ENCODE assay signal across 31 mouse cellular contexts in the genomic region with DNA sequence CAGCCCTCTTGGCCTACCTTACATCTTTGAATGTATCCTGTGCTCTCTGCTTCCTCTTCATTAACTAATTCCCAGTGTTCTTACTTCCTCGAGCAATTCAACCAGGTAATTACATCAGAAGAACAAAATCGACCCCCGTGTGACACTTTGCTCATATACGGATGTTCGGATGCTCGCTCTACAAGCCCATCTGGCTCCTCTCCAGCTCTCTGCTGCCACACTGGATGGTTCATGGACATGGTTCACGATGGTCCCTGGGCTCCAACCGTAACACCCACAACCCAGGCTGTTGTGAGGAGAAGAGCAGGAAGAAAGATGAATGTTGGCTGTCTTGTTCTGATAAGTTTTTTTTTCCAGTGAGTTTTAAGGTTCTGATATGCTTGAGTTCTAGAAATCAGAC. TPM values are rescaled to one million over a fixed set of nuclear protein-coding genes. Genes with fewer than 3 reads are reported as not detected.
"Had no signal": no experiment of that assay in that cellular context is flagged by ENCODE, and none has a peak within 500 bp of the region (broad histone marks: within the 10 kb centered on the region; RNA-seq: fewer than 3 reads in every experiment).

No protein-coding gene starts in this region.

- H3K4me1 ChIP-seq: heart, embryonic 12.5 days; heart, embryonic 13.5 days; heart, embryonic 15.5 days; hindbrain, embryonic 12.5 days; hindbrain, embryonic 13.5 days; intestine, embryonic 15.5 days; kidney, embryonic 15.5 days had no signal

- H3K4me2 ChIP-seq: heart, embryonic 11.5 days; heart, embryonic 12.5 days; heart, embryonic 13.5 days; heart, embryonic 15.5 days; hindbrain, embryonic 12.5 days; hindbrain, embryonic 13.5 days; hindbrain, embryonic 14.5 days; hindbrain, embryonic 15.5 days; intestine, embryonic 15.5 days; kidney, embryonic 15.5 days had no signal

- H3K9ac ChIP-seq: heart, embryonic 12.5 days; heart, embryonic 13.5 days; heart, embryonic 15.5 days; hindbrain, embryonic 12.5 days; hindbrain, embryonic 13.5 days; hindbrain, embryonic 14.5 days; hindbrain, embryonic 15.5 days; intestine, embryonic 15.5 days; kidney, embryonic 15.5 days had no signal

- H3K4me3 ChIP-seq: heart, embryonic 10.5 days; heart, embryonic 12.5 days; heart, embryonic 13.5 days; heart, embryonic 15.5 days; hindbrain, embryonic 10.5 days; hindbrain, embryonic 12.5 days; hindbrain, embryonic 13.5 days; hindbrain, embryonic 15.5 days; intestine, embryonic 15.5 days; kidney, embryonic 15.5 days; layer of hippocampus, adult 2 months; left cerebral cortex, adult 2 months had no signal

- ATAC-seq: hindbrain, embryonic 16.5 days; inflammation-experienced regulatory T-cells, adult 6 months; intestine, embryonic 15.5 days; intestine, embryonic 16.5 days; intestine, postnatal 0 days had no signal

- H3K9me3 ChIP-seq: heart, embryonic 10.5 days; heart, embryonic 12.5 days; heart, embryonic 13.5 days; heart, embryonic 15.5 days; hindbrain, embryonic 10.5 days; hindbrain, embryonic 12.5 days; hindbrain, embryonic 13.5 days; hindbrain, embryonic 15.5 days; intestine, embryonic 15.5 days; kidney, embryonic 15.5 days had no signal

- H3K36me3 ChIP-seq: heart, embryonic 10.5 days; heart, embryonic 12.5 days; heart, embryonic 13.5 days; heart, embryonic 15.5 days; hindbrain, embryonic 12.5 days; hindbrain, embryonic 13.5 days; hindbrain, embryonic 15.5 days; intestine, embryonic 15.5 days; kidney, embryonic 15.5 days had no signal

- H3K27ac ChIP-seq: heart, embryonic 10.5 days; heart, embryonic 13.5 days; heart, embryonic 15.5 days; hindbrain, embryonic 10.5 days; hindbrain, embryonic 12.5 days; hindbrain, embryonic 13.5 days; hindbrain, embryonic 14.5 days; hindbrain, embryonic 15.5 days; intestine, embryonic 15.5 days; kidney, embryonic 15.5 days; kidney, postnatal 0 days; layer of hippocampus, adult 2 months; left cerebral cortex, adult 2 months had no signal

- H3K27me3 ChIP-seq: heart, embryonic 15.5 days; hindbrain, embryonic 12.5 days; hindbrain, embryonic 13.5 days; hindbrain, embryonic 15.5 days; intestine, embryonic 15.5 days; kidney, embryonic 15.5 days had no signal

- DNase-seq: heart, postnatal 10 days; heart, postnatal 14 days; heart, postnatal 36 days; heart, postnatal 4 days; kidney, adult 18-20 months; layer of hippocampus, adult 9-11 months; layer of hippocampus, postnatal 36 days had no signal

RNA-seq across cellular contexts. Expression of gene Chrnb4, which starts 9.6 kb away (rescaled TPM):
- total RNA-seq: heart, postnatal 10 days; heart, postnatal 14 days; heart, postnatal 25 days; hematopoietic stem cell, adult 5-6 weeks; left cerebral cortex, adult 2 months had no signal
- polyA plus RNA-seq: inflammation-experienced regulatory T-cells, adult 6 months had no signal

RNA-seq across cellular contexts. Expression of gene Chrna3, which starts 12.6 kb away (rescaled TPM):
- total RNA-seq: heart, postnatal 10 days; heart, postnatal 25 days; heart, postnatal 36 days; hematopoietic stem cell, adult 5-6 weeks had no signal
- polyA plus RNA-seq: heart, postnatal 0 days had no signal

RNA-seq across cellular contexts. Expression of gene Chrna5, which starts 58.3 kb away (rescaled TPM):
- total RNA-seq: heart, postnatal 10 days; heart, postnatal 14 days; heart, postnatal 25 days; heart, postnatal 4 days; hematopoietic stem cell, adult 5-6 weeks had no signal
- polyA plus RNA-seq: heart, embryonic 11.5 days; heart, embryonic 16.5 days; inflammation-experienced regulatory T-cells, adult 6 months; kidney, adult 2 months had no signal
